Mouse (Mus musculus) lung, embryonic 14.5 days (tissue): ENCODE measurements around the gene Gmppb. TPM values are rescaled to one million over a fixed set of nuclear protein-coding genes. Genes with fewer than 3 reads are reported as not detected.

Experiments
- ATAC-seq: fragments of 200-750 bp; cut with Nextera tagmentation; 2 replicates; pipeline ENCODE4 v1.8.0; 2017; ENCODE audit warnings: mild to moderate bottlenecking, moderate TSS enrichment, moderate library complexity; ENCODE audit not compliant: insufficient read depth
- DNase-seq: peaks from one replicate; pipeline ENCODE4 v3.0.0-alpha.2; 2015
- H3K27ac ChIP-seq: fragments of 300-500 bp; sonication (generic); 2 replicates; pipeline ENCODE4 v1.5.1; 2014; ENCODE audit warnings: low read depth, mild to moderate bottlenecking, moderate library complexity
- H3K27me3 ChIP-seq: fragments of 300-500 bp; sonication (generic); 2 replicates; pipeline ENCODE4 v1.6.1; 2014; ENCODE audit warnings: low read length, control low read depth; ENCODE audit not compliant: insufficient read depth
- H3K36me3 ChIP-seq: fragments of 300-500 bp; sonication (generic); 2 replicates; pipeline ENCODE4 v1.6.1; 2014; ENCODE audit warnings: control low read depth; ENCODE audit not compliant: insufficient read depth
- H3K4me1 ChIP-seq: fragments of 300-500 bp; sonication (generic); 2 replicates; pipeline ENCODE4 v1.6.1; 2014; ENCODE audit warnings: antibody characterized with exemption, control low read depth; ENCODE audit not compliant: insufficient read depth
- H3K4me2 ChIP-seq: fragments of 300-500 bp; sonication (generic); 2 replicates; pipeline ENCODE4 v1.6.1; 2014; ENCODE audit warnings: mild to moderate bottlenecking
- H3K4me3 ChIP-seq: fragments of 300-500 bp; sonication (generic); 2 replicates; pipeline ENCODE4 v1.5.1; 2014; ENCODE audit warnings: low read depth, low read length
- H3K9ac ChIP-seq: fragments of 300-500 bp; sonication (generic); 2 replicates; pipeline ENCODE4 v1.6.1; 2014
- H3K9me3 ChIP-seq: fragments of 300-500 bp; sonication (generic); 2 replicates; pipeline ENCODE4 v1.6.1; 2016; ENCODE audit warnings: low read depth, low read length, control low read depth
- CTCF ChIP-seq: IDR thresholded peaks from 2 replicates; pipeline ENCODE4 v1.5.1; 2016; ENCODE audit warnings: antibody characterized with exemption, low read depth
- WGBS: fragments of 180-500 bp; shearing (Covaris S2); extraction: QIAGEN DNeasy Blood & Tissue Kit; methylation state at CpG from one replicate; pipeline ENCODE4 v1.1.7; 2014; 5-methylcytosine and 5-hydroxymethylcytosine counted together
- polyA plus RNA-seq: library from polyadenylated mRNA; unstranded; fragments of >200 nt; fragmentation: Nextera tagmentation; extraction: Ambion mirVana; gene quantifications from 2 replicates; pipeline ENCODE4 v1.2.1, GENCODE M21; 2014

Gene Gmppb
- polyA plus RNA-seq, 1 experiment from 2014 or later, result 22.2 TPM

DNA sequence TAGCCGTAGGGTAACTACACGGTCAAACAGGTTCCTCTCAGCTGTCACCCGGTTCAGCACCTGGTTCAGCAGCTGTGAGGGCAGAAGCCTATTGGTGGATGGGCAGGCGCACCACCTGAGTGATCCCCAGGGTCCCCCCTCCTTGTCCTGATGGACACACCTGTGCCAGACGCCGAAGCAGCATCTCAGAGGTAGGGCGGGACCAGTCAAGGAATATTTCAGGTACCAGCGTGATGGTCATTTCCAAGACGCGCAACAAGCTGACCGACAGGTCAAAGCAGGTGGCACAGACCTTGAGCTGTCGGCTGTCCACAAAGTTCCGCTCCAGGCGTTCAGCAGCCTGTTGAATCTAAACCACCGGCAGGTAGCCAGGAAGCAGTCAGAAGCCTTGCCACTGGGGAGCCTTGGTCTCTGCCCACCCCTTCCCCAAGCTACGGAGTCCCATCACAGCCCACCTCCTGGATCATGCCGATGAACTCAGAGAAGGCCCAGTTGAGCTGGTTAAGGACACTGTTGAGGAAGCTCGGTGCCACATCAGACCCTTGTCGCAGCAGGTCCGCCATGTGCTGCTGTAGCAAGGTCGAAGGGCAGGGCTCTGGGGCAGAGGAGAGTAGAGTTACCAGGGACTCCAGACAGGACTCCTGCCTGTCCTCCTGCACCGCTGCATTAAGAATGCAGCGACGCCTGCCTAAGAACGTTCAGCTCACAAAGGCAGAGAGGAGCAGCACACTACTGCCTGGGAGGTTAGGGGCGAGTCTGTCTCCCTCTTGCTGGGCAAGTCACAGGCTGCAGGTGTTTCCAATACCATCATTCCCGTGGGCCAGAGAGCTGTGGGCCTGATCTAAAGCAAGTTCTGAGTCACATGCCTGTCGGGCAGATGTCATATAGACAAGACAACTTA lies 7.6 kb downstream of the Gmppb start:
- Histone ChIP-seq H3K4me3 (no peak overlapping the region), H3K27ac (no peak overlapping the region), H3K36me3 (peaks cover 70% of the 10 kb centered on the region), H3K9ac (no peak overlapping the region), H3K9me3 (no peaks in the 10 kb centered on the region), H3K27me3 (no peaks in the 10 kb centered on the region), H3K4me1 (peaks cover 5% of the 10 kb centered on the region; the same call in 1 of the 2 replicates), H3K4me2 (no peak overlapping the region)
- DNase-seq, result no peak
- ATAC-seq, result no peak
- TF ChIP-seq CTCF, result no peak
- 77% methylated on average over 28 of the region's 28 CpGs for WGBS

DNA sequence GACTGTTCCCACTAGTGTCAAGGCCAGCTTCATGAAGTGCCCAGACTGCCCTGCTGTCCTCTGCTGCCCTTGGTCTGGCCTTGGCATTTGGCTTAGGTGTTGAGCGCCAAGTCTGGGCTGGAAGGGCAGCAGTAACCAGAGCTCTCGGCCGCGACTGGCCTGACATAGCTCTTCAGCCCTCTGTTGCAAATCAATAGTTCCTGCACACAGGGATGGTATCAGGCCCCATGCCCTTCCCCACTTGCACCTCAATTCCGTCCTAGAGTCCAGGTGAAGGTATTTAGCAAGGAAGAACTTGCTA lies 8.2 kb downstream of the Gmppb start:
- Histone ChIP-seq H3K36me3 (peaks cover 69% of the 10 kb centered on the region), H3K27me3 (no peaks in the 10 kb centered on the region), H3K4me3 (no peak overlapping the region), H3K27ac (no peak overlapping the region), H3K9me3 (no peaks in the 10 kb centered on the region), H3K9ac (no peak overlapping the region), H3K4me1 (peaks cover 5% of the 10 kb centered on the region; the same call in 1 of the 2 replicates), H3K4me2 (no peak overlapping the region)
- ATAC-seq (no peak), DNase-seq (no peak)
- 85% methylated on average over 5 of the region's 5 CpGs for WGBS
- TF ChIP-seq CTCF, result no peak

DNA sequence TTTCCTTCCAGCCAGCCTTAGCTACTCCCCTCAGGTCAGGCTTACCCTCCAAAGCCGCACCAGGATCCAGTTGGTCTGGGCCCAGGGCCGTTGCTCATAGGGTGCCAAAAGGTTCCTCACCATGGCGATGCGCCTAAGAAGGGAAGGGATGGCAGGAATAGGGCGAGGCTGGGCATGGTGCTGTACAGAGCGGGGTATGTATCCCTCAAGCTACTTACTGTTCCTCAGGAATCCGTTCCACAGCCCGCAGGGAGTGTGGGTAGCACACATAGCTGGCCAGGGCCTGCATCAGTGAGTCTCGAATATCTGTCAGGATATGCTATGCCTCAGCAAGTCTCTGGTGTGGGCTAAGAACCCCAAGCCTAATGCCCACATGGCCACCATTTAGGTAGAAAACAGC lies 9.2 kb downstream of the Gmppb start:
- ATAC-seq, result no peak
- Histone ChIP-seq H3K36me3 (peaks cover 75% of the 10 kb centered on the region), H3K27ac (no peak overlapping the region), H3K9me3 (no peaks in the 10 kb centered on the region), H3K4me2 (no peak overlapping the region), H3K27me3 (no peaks in the 10 kb centered on the region), H3K4me3 (no peak overlapping the region), H3K9ac (no peak overlapping the region), H3K4me1 (peaks cover under 1% of the 10 kb centered on the region; the same call in 1 of the 2 replicates)
- no peak for DNase-seq
- TF ChIP-seq CTCF, result no peak
- 94% methylated on average over 9 of the region's 9 CpGs for WGBS

DNA sequence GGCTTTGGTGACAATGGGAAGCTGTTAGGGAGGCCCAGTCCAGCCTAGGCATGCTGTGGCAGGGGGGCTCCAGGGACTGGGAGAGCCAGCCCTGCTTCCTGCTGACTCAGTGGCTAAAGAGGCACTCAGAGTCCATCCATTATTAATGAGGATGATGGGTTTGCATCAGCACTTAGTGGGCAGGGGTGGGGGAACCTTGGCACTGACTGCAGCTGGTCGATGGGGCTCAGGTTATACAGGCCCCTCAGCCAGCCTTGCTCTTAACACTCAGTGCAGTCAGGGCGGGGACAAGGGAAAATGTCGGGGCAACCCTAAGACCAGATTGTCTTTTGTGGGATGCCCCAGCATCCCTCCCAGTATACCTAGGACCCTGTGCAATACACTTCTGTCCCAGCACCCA lies 13.1 kb downstream of the Gmppb start:
- Histone ChIP-seq H3K27me3 (no peaks in the 10 kb centered on the region), H3K4me1 (no peaks in the 10 kb centered on the region), H3K4me3 (no peak overlapping the region), H3K4me2 (no peak overlapping the region), H3K27ac (no peak overlapping the region), H3K36me3 (peaks cover 57% of the 10 kb centered on the region), H3K9me3 (no peaks in the 10 kb centered on the region), H3K9ac (no peak overlapping the region)
- no peak for DNase-seq
- TF ChIP-seq CTCF, result no peak
- WGBS, result 87% methylated on average over 3 of the region's 3 CpGs
- no peak for ATAC-seq

DNA sequence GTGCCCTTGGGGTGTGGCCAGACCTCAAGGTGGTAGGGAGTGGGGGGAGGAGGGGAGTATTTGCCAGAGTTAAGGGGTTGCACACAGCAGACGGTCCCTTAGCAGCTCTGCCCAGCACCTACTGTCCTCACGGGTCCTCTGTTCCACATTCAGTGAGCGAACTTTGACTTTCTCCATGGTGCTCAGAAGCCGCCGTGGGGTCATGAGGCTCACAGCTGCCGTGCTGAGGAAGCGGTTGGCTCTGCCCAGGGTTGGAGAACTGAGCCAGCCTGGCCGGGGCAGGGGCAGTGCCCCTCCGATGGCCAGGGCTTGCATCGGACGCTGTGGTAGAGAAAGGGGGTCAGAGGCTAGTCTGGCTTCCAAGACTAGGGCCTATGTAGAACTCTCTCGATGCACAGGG lies 14.3 kb downstream of the Gmppb start:
- no peak overlapping the region for H3K27ac ChIP-seq
- ATAC-seq (no peak), DNase-seq (no peak)
- no peak for TF ChIP-seq CTCF
- no peak overlapping the region for H3K9ac ChIP-seq
- no peak overlapping the region for H3K4me3 ChIP-seq
- H3K36me3 ChIP-seq, result peaks cover 50% of the 10 kb centered on the region
- H3K4me2 ChIP-seq, result no peak overlapping the region
- WGBS, result 84% methylated on average over 12 of the region's 12 CpGs
- H3K9me3 ChIP-seq, result no peaks in the 10 kb centered on the region
- H3K4me1 ChIP-seq, result no peaks in the 10 kb centered on the region
- no peaks in the 10 kb centered on the region for H3K27me3 ChIP-seq

DNA sequence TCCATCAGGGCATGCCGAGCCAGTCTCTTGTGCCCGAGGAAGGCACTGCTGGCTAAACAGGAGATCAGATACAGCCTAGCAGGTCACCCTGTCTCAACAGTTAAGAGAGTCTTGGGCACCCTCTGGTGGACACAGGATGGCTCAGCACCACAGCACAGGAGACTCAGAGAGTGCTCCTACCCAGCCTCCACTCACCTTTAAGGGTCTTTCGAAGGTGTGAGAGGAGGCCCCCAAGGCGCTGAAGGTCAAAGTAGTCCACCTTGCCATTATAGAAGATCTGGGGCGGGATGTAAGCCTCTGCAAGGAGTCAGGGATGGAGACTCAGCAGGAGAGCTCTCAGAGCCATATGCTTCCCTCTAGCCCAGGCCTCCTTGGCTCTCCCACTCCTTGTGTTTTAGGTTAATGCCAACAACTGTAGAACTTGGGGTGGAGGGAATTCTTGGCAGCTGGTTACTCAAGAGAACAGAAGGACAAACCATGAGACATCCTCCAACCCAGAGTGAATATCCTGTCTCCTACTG lies 16.5 kb downstream of the Gmppb start:
- 0 out of 2 replicates have a peak, but pooled peaks have one; percentile 32 for ATAC-seq
- Histone ChIP-seq H3K36me3 (peaks cover 46% of the 10 kb centered on the region), H3K27me3 (no peaks in the 10 kb centered on the region), H3K9ac (no peak overlapping the region), H3K27ac (no peak overlapping the region), H3K4me3 (no peak overlapping the region), H3K4me1 (no peaks in the 10 kb centered on the region), H3K4me2 (no peak overlapping the region), H3K9me3 (no peaks in the 10 kb centered on the region)
- DNase-seq, result peak; percentile 80
- 34% methylated on average over 5 of the region's 5 CpGs for WGBS
- peak; percentile 76 for TF ChIP-seq CTCF

DNA sequence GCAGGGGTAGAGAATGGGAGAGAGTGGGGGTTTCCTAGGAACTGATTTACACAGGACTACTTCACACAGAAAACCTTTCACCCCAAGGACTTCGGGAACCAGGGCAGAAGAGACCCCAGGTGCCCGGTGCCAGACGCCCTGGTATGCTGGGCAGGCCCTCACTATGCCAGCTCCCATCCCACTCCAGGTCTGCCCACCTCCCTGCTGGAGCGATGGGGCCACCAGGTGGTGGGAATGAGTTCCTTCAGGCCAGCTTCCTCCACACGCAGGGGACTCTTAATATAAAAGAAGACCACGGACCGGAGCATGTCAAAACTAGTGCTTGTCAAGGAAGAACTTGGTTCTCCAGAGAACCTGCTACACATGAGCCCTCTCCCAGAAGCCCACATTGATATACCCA lies 18.2 kb downstream of the Gmppb start:
- Histone ChIP-seq H3K36me3 (peaks cover 49% of the 10 kb centered on the region), H3K27me3 (no peaks in the 10 kb centered on the region), H3K9ac (no peak overlapping the region), H3K27ac (no peak overlapping the region), H3K4me2 (no peak overlapping the region), H3K9me3 (no peaks in the 10 kb centered on the region), H3K4me3 (no peak overlapping the region), H3K4me1 (no peaks in the 10 kb centered on the region)
- TF ChIP-seq CTCF, result no peak
- DNase-seq (no peak), ATAC-seq (no peak)
- 78% methylated on average over 7 of the region's 7 CpGs for WGBS
